Mouse (Mus musculus) gastrocnemius, postnatal 10 days (tissue): ENCODE data around the gene Klf2. TPM values are rescaled to one million over a fixed set of nuclear protein-coding genes. Genes with fewer than 3 reads are reported as not detected.
A peak's percentile ranks its signal among the peaks of the same experiment; 100 is the strongest.

Experiments used
- DNase-seq: peaks from one replicate; pipeline ENCODE4 v3.0.0; 2021; ENCODE audit warnings: mixed read lengths
- long read RNA-seq, 2 experiments: library from polyadenylated mRNA; stranded (forward); transcript quantifications; one replicate each; pipeline ENCODE4 v2.0.0; 2021
- total RNA-seq, 2 experiments: library from RNA; stranded (reverse); gene quantifications; 2 replicates each; pipeline ENCODE4 v1.2.3; 2021

Klf2 gene
- total RNA-seq = 10 to 100 TPM; 25.2 to 31.9 TPM
- long read RNA-seq, experiment 1, transcript Klf2-201 (3 exons, 1,847 nt) = major isoform, 35 of 39 reads
- long read RNA-seq, experiment 1, partial matches to known transcripts = 3 of 39 reads
- long read RNA-seq, experiment 1, other reads (novel, unspliced or antisense) = 1 of 39 reads
- long read RNA-seq, experiment 2, transcript Klf2-201 (3 exons, 1,847 nt) = major isoform, 32 of 38 reads
- long read RNA-seq, experiment 2, partial matches to known transcripts = 5 of 38 reads
- long read RNA-seq, experiment 2, other reads (novel, unspliced or antisense) = 1 of 38 reads

GRCm38 (mm10) chr8:72318801-72319322 is at the start of gene Klf2:
Klf2 (plus strand) TSS chr8:72319033.
- peak; percentile 98 for DNase-seq

GRCm38 (mm10) chr8:72270606-72271005 is 48.2 kb upstream of the Klf2 start:
- DNase-seq = no peak

- no peak for DNase-seq
These were observed 47.7 kb upstream of the Klf2 start for GRCm38 (mm10) chr8:72271051-72271660.

GRCm38 (mm10) chr8:72271691-72272090 is 47.1 kb upstream of the Klf2 start:
- DNase-seq = no peak

GRCm38 (mm10) chr8:72272361-72272760 is 46.5 kb upstream of the Klf2 start:
- DNase-seq = peak; percentile 63

GRCm38 (mm10) chr8:72273111-72273770 is 45.6 kb upstream of the Klf2 start:
- DNase-seq = no peak

GRCm38 (mm10) chr8:72273807-72274206 is 45.0 kb upstream of the Klf2 start:
- DNase-seq = no peak

GRCm38 (mm10) chr8:72277244-72277643 is 41.6 kb upstream of the Klf2 start:
- no peak for DNase-seq

- no peak for DNase-seq
These were observed 39.7 kb upstream of the Klf2 start for GRCm38 (mm10) chr8:72279151-72279550.

GRCm38 (mm10) chr8:72281634-72282033 is 37.2 kb upstream of the Klf2 start:
- no peak for DNase-seq

GRCm38 (mm10) chr8:72285285-72285684 is 33.5 kb upstream of the Klf2 start:
- DNase-seq = no peak

- DNase-seq = no peak
These were observed 29.8 kb upstream of the Klf2 start for GRCm38 (mm10) chr8:72289051-72289450.

- no peak for DNase-seq
These were observed 27.7 kb upstream of the Klf2 start for GRCm38 (mm10) chr8:72291104-72291503.

- no peak for DNase-seq
These were observed 25.5 kb upstream of the Klf2 start for GRCm38 (mm10) chr8:72293309-72293708.

GRCm38 (mm10) chr8:72295125-72295524 is 23.7 kb upstream of the Klf2 start:
- no peak for DNase-seq

- peak; percentile 86 for DNase-seq
These were observed 23.2 kb upstream of the Klf2 start for GRCm38 (mm10) chr8:72295679-72296078.

GRCm38 (mm10) chr8:72296561-72296960 is 22.3 kb upstream of the Klf2 start:
- no peak for DNase-seq

GRCm38 (mm10) chr8:72298928-72299327 is 19.9 kb upstream of the Klf2 start:
- DNase-seq = no peak

- DNase-seq = no peak
These were observed 18.0 kb upstream of the Klf2 start for GRCm38 (mm10) chr8:72300654-72301400.

- no peak for DNase-seq
These were observed 17.3 kb upstream of the Klf2 start for GRCm38 (mm10) chr8:72301497-72301896.

- no peak for DNase-seq
These were observed 15.7 kb upstream of the Klf2 start for GRCm38 (mm10) chr8:72302986-72303612.

- peak; percentile 56 for DNase-seq
These were observed 15.2 kb upstream of the Klf2 start for GRCm38 (mm10) chr8:72303633-72304032.
